Mouse (Mus musculus) intestine, postnatal 0 days (tissue): ENCODE results near the gene Cep295. TPM values are rescaled to one million over a fixed set of nuclear protein-coding genes. Genes with fewer than 3 reads are reported as not detected.

Experiments
- ATAC-seq: fragments of 200-750 bp; cut with Nextera tagmentation; 2 replicates; pipeline ENCODE4 v1.8.0; 2017; ENCODE audit warnings: mild to moderate bottlenecking, moderate TSS enrichment, moderate library complexity
- H3K27ac ChIP-seq: fragments of 300-500 bp; sonication (generic); 2 replicates; pipeline ENCODE4 v1.5.1; 2014; ENCODE audit warnings: mild to moderate bottlenecking, low read depth, low read length, moderate library complexity
- H3K27me3 ChIP-seq: fragments of 300-500 bp; sonication (generic); replicated peaks from 2 replicates; pipeline ENCODE4 v1.6.1; 2014; ENCODE audit warnings: low read length, mixed read lengths; ENCODE audit not compliant: control insufficient read depth, insufficient read depth
- H3K36me3 ChIP-seq: fragments of 300-500 bp; sonication (generic); 2 replicates; pipeline ENCODE4 v1.6.1; 2014; ENCODE audit warnings: mild to moderate bottlenecking, moderate library complexity; ENCODE audit not compliant: control insufficient read depth, insufficient read depth
- H3K4me1 ChIP-seq: fragments of 300-500 bp; sonication (generic); replicated peaks from 2 replicates; pipeline ENCODE4 v1.6.1; 2014; ENCODE audit warnings: antibody characterized with exemption, low read length, mixed read lengths; ENCODE audit not compliant: control insufficient read depth, insufficient read depth
- H3K4me2 ChIP-seq: fragments of 300-500 bp; sonication (generic); replicated peaks from 2 replicates; pipeline ENCODE4 v1.6.1; 2014; ENCODE audit warnings: low read depth, mild to moderate bottlenecking, moderate library complexity
- H3K4me3 ChIP-seq: fragments of 300-500 bp; sonication (generic); 2 replicates; pipeline ENCODE4 v1.5.1; 2014; ENCODE audit warnings: low read depth, low read length
- H3K9ac ChIP-seq: fragments of 300-500 bp; sonication (generic); 2 replicates; pipeline ENCODE4 v1.6.1; 2014; ENCODE audit warnings: mild to moderate bottlenecking, low read depth, low read length
- H3K9me3 ChIP-seq: fragments of 300-500 bp; sonication (generic); 2 replicates; pipeline ENCODE4 v1.6.1; 2016; ENCODE audit warnings: mixed run types; ENCODE audit not compliant: control insufficient read depth
- CTCF ChIP-seq: sonication (generic); IDR thresholded peaks from 2 replicates; pipeline ENCODE4 v1.5.1; 2016; ENCODE audit warnings: low read depth, mild to moderate bottlenecking, control low read depth, antibody characterized with exemption, moderate library complexity
- WGBS: fragments of 180-500 bp; shearing (Covaris S2); extraction: QIAGEN DNeasy Blood & Tissue Kit; methylation state at CpG from one replicate; pipeline ENCODE4 v1.1.7; 2014; 5-methylcytosine and 5-hydroxymethylcytosine counted together
- polyA plus RNA-seq: library from polyadenylated mRNA; unstranded; fragments of >200 nt; fragmentation: Nextera tagmentation; extraction: Ambion mirVana; gene quantifications from 2 replicates; pipeline ENCODE4 v1.2.1, GENCODE M21; 2015

Cep295 gene
- 3.8 and 4.6 TPM in 2 replicates for polyA plus RNA-seq

DNA sequence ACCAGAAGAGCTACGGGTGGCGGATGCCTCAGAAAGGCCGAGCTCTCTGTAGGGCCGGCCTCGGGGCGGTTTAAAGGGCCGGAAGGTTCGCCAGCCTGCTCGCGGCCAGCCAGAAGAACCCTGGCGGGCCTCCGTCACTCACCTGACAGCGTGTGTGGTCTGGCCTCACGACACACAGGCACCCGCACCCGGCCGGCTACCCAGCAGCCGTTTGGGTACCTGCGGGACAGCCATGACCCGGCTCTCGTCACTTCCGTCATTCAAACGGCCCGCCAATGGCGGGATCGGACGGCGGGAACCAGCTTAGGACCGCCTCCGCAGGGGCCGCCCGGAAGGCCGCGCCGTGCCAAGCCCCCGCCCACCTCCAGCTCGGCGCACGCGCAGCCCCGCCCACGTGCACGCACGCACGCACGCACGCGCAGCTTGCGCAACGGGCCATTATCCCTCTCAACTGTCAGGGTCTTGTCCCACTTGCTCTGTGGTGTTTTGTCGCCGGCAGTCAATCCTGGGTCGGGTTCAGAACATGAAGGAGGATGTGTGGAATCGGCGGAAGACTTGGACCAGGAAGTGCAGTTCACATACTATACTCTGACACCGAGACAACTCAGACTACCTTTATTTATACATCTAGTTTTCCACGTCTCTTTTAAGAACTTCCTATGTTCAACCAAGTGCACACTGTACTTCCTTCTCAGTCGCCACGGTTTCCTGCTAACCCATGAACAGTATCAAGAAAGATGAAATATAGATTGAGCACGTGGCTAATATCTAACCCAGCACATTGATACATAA lies at the start of gene Cep295:
Cep295 (minus strand) TSS at position 305 of the 792 bp plus-strand sequence.
- no peak for TF ChIP-seq CTCF
- peak; percentile 100 for ATAC-seq
- 2% methylated on average over 60 of the region's 60 CpGs for WGBS

DNA sequence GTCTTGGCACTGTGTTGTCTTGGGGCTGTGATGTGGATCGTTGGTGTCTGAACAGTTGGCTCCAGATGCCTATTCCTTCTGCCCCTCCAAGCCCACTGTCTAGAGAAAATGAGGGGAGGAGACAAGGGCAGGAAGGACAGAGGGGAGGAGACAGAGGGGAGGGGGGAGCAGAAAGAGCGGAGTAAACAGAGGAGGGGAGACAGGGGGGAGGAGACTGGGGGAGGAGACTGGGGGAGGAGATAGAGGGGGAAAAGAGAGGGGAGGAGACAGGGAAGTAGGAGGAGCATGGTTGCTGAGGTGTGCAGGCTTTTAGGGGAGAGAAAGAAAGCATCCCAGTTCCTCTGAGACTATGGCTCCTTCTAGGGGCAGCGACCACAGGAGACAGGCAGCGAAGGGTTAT lies 40.0 kb upstream of the Cep295 start:
- Histone ChIP-seq H3K36me3 (no peaks in the 10 kb centered on the region), H3K4me1 (no peaks in the 10 kb centered on the region), H3K9ac (no peak overlapping the region), H3K4me2 (no peak overlapping the region), H3K9me3 (no peaks in the 10 kb centered on the region), H3K27ac (no peak overlapping the region), H3K27me3 (no peaks in the 10 kb centered on the region), H3K4me3 (no peak overlapping the region)
- WGBS, result 73% methylated on average over 4 of the region's 4 CpGs
- no peak for ATAC-seq
- no peak for TF ChIP-seq CTCF

More for the DNA sequence above, at the start of gene Cep295:
- Histone ChIP-seq H3K27me3 (no peaks in the 10 kb centered on the region), H3K9ac (peak within 1 kb of the TSS; percentile 79), H3K4me1 (0 out of 2 replicates have a peak, but pooled peaks cover 3% of the 10 kb centered on the region), H3K4me2 (peak within 1 kb of the TSS; percentile 77), H3K4me3 (peak within 1 kb of the TSS; percentile 93), H3K36me3 (no peaks in the 10 kb centered on the region), H3K27ac (peak within 1 kb of the TSS; percentile 78), H3K9me3 (no peaks in the 10 kb centered on the region)

DNA sequence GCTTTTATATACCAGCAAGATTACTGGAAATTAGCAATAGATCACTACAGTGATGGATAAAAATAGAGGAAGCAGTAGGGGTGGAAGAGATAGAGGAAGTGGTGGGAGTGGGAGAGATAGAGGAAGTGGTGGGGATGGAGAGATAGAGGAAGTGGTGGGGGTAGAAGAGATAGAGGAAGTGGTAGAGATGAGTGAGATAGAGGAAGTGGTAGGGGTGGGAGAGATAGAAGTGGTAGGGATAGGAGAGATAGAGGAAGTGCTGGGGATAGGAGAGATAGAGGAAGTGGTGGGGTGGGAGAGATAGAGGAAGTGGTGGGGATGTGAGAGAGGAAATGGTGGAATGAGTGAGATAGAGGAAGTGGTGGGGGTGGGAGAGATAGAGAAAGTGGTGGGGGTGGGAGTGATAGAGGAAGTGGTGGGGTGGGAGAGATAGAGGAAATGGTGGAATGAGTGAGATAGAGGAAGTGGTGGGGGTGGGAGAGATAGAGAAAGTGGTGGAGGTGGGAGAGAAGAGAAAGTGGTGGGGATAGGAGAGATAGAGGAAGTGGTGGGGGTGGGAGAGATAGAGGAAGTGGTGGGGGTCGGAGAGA lies 37.9 kb upstream of the Cep295 start:
- no peak overlapping the region for H3K4me3 ChIP-seq
- ATAC-seq, result no peak
- no peak overlapping the region for H3K27ac ChIP-seq
- no peak overlapping the region for H3K4me2 ChIP-seq
- H3K9ac ChIP-seq, result no peak overlapping the region
- no peaks in the 10 kb centered on the region for H3K27me3 ChIP-seq
- TF ChIP-seq CTCF, result no peak
- no peaks in the 10 kb centered on the region for H3K36me3 ChIP-seq
- WGBS, result 88% methylated on average over 1 of the region's 1 CpGs
- H3K4me1 ChIP-seq, result no peaks in the 10 kb centered on the region
- H3K9me3 ChIP-seq, result no peaks in the 10 kb centered on the region

DNA sequence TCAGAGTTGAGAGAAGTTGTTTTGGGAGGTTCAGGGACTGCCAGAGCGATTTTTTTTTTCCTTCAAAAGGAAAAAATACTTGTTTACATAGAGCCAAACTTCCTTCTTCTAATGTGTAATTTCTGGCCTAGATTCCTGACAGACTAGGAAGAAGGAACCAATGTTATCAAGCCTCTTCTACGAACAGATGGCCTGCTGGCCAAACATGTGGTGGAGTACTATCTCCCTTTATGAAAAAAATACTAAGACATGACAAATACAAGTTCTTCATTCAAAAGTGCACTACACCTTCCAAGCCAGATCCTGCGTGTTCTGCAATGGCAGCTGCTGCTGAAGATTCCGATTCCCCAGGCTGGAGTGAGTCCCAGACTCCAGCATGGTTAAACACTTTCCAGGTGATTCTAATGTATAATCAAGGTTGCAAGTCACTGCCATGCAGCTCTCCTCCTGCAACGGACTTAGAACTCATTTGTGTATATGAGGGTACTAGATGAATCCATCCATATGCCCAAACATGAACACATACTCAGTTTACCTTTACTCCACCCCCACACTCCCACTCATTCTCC lies 29.6 kb upstream of the Cep295 start:
- Histone ChIP-seq H3K4me1 (no peaks in the 10 kb centered on the region), H3K27me3 (no peaks in the 10 kb centered on the region), H3K36me3 (no peaks in the 10 kb centered on the region), H3K4me3 (no peak overlapping the region), H3K27ac (no peak overlapping the region), H3K9ac (no peak overlapping the region), H3K9me3 (no peaks in the 10 kb centered on the region), H3K4me2 (no peak overlapping the region)
- TF ChIP-seq CTCF, result no peak
- ATAC-seq, result no peak
- 66% methylated on average over 5 of the region's 5 CpGs for WGBS

DNA sequence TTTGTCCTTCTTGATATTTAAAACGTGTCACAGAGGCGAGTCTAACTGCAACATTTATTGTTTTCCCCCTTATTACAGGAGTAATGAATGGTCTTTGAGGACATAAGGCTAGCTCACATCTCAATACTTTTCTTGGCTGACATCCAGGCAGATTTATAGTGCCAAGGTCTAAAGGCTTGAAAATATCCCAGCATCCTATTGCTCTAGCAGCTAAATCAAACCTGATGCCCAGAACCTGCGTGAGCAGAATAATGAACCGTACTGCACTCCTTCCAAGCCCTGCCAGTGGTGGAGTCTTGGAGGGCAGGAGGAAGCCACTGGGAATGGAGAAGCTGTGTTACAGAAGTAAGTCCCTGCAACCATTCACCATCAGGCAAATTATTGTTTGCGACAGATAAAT lies 26.7 kb upstream of the Cep295 start:
- Histone ChIP-seq H3K4me2 (no peak overlapping the region), H3K4me3 (no peak overlapping the region), H3K27me3 (no peaks in the 10 kb centered on the region), H3K4me1 (no peaks in the 10 kb centered on the region), H3K9me3 (no peaks in the 10 kb centered on the region), H3K9ac (no peak overlapping the region), H3K36me3 (no peaks in the 10 kb centered on the region), H3K27ac (no peak overlapping the region)
- TF ChIP-seq CTCF, result no peak
- ATAC-seq, result no peak
- 72% methylated on average over 5 of the region's 5 CpGs for WGBS

DNA sequence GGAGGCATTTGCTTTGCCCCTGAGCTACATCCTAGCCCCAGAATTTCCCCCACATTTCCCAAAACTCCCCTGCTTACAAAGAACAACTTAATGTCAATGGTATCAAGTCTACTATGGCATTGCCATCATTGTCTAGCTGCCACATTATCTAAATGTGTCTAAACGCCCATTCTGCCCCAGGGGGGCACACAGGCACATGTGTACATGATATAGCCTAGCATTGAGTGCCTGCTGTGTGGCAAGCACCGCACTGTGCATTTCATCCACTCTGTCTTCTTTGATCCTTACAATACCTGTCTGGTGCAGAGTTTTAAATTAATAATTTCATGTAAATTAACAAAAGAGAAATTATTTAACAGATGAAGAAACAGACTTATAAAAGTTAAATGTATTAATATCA lies 8.7 kb upstream of the Cep295 start:
- Histone ChIP-seq H3K9ac (no peak overlapping the region), H3K9me3 (no peaks in the 10 kb centered on the region), H3K36me3 (no peaks in the 10 kb centered on the region), H3K4me2 (no peak overlapping the region), H3K4me3 (no peak overlapping the region), H3K27me3 (no peaks in the 10 kb centered on the region), H3K27ac (no peak overlapping the region), H3K4me1 (no peaks in the 10 kb centered on the region)
- no peak for ATAC-seq
- 67% methylated on average over 2 of the region's 2 CpGs for WGBS
- no peak for TF ChIP-seq CTCF
